Mouse (Mus musculus): ENCODE results near the gene Rbck1.
A peak's percentile ranks its signal among the peaks of the same experiment; 100 is the strongest.
"Not testable (repeated sequence)": the region's sequence is repeated elsewhere in the genome, so short reads cannot be mapped to it uniquely, and the experiment has no call there.

Gene Rbck1

DNA sequence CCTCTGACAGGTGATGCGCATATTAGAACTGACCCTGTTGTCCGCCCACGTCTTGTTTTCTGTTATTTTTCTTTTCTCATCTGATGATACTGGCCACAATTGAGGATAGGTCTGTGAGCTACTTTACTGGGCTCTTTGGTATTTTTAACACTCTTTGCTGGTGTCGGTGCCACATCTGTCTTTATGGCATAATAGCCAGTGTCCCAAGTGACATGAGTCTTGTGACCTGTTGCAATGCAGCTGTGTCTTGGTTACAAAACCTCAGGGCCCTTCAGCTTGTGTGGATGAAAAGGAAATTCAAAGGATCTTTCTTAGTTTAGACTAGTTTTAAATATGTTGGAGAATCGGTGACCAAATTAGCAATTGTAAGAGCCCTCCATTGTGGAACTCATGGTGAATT is 37.9 kb downstream of the Rbck1 start:
- no peak for DNase-seq (ENCODE audit: low read depth, low spot score)

- DNase-seq (ENCODE audit: low read depth, low spot score) = peak; percentile 95
Measured at GRCm38 (mm10) chr2:152293727-152294475, 38.6 kb downstream of the Rbck1 start, which contains the start of gene Tbc1d20. TSS of gene Tbc1d20 (plus strand) at chr2:152293828.

DNA sequence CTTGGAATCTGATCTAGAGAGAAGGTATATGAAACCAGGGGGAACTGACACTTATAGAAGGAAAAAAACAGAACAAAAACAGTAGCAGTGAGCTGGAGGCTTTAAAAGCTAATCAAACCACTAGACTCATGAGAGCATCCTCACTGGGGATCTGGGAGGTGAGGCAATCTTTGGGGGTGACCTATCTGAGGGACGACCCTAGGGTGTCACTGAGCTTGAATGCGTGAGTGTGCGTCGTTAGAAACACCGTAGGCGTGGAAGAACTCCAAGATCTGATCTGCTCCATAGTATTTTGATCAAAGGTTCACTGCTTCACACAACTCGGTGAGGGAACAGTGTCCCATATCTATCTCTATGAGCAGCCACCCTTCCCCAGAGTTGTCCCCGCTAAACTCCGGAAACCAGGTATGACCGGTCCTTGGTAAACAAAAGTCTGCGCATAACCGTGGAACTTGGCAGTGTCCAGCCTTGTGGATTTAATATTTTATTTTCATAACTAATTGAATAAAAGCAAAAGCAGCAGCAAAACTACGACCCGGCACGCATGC is 39.2 kb downstream of the Rbck1 start:
- DNase-seq (ENCODE audit: low read depth, low spot score) = peak; percentile 8

DNA sequence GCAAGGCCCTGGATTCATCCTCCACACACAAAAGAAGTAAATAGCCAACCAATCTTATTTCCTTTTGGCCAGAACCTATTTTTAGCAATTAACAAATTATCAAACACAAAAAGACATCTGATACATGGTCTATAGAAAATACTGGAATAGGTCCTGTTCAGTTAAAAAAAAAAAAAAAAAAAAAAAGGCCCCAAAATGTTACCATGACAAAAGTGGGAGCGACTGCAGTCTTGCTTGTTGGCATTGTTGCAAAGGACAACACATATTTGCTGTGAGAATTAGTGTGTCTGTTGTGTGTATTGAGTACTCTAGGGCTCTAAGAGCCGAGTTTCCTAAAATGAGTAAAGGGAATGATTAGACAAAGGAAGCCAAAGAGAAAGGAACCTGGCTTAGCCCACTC is 40.0 kb downstream of the Rbck1 start:
- DNase-seq (ENCODE audit: low read depth, low spot score) = no peak

DNA sequence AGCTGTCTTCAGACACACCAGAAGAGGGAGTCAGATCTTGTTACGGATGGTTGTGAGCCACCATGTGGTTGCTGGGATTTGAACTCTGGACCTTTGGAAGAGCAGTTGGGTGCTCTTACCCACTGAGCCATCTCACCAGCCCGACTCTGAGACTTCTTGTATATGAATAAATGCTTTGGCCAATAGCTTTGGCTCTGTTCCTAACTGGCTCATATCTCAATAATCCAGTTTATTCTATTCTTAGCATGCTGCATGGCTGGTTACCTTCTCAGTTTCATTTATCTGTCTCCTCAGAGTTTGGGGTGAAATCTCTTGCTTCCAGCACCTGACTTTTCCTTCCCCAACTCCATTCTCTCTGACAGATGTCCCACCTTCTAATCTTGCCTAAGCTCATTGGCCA is 42.8 kb downstream of the Rbck1 start:
- DNase-seq (ENCODE audit: low read depth, low spot score) = not testable (repeated sequence)

- DNase-seq (ENCODE audit: low read depth, low spot score) = no peak
Measured at GRCm38 (mm10) chr2:152288046-152288445, 44.4 kb downstream of the Rbck1 start.

DNA sequence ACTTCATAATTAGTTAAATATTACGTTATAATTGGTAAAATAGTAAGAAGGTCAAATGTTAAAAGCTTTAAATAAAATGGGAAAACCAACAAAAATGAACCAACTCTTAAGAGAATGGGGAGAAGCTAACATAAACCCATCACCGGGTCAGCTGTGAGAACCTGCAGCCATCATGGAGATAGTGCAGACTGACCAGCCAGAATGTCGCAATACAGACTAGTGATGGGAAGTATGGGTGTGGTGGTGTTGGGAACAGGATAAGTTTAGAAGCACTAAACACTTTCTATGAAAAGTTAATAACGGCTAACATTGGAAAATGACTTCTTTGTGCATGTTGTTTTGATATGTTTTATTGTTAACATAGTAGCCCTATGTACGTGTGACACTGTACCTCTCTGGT is 44.9 kb downstream of the Rbck1 start:
- no peak for DNase-seq (ENCODE audit: low read depth, low spot score)

GRCm38 (mm10) chr2:152281407-152281806 is 51.0 kb downstream of the Rbck1 start:
- no peak for DNase-seq (ENCODE audit: low read depth, low spot score)

GRCm38 (mm10) chr2:152273639-152274038 is 58.8 kb downstream of the Rbck1 start:
- no peak for DNase-seq (ENCODE audit: low read depth, low spot score)

Data from mesoderm, embryonic 11.5 days (tissue).